14 mouse cellular contexts compared by ENCODE assay signal in genomic region chr4:100223532-100223931, GRCm38 (mm10).
DNase-seq lines count a peak whose midpoint lies in the region; ATAC-seq and TF ChIP-seq lines count a peak whose summit lies in the region.
"Had no signal": no experiment of that assay in that cellular context is flagged by ENCODE, and none has a peak within 500 bp of the region (broad histone marks: within the 10 kb centered on the region; RNA-seq: fewer than 3 reads in every experiment).

No protein-coding gene starts in this region.

- 0 out of 2 replicates have a peak overlapping the region, but pooled peaks have one; percentile 42 for H3K27ac ChIP-seq in heart, embryonic 15.5 days
- no peak overlapping the region for H3K27ac ChIP-seq in heart, embryonic 12.5 days (ENCODE audit: poor library complexity, severe bottlenecking)
- no peak overlapping the region for H3K27ac ChIP-seq in neural tube, embryonic 15.5 days (replicated peaks)
- H3K27ac ChIP-seq in lung, postnatal 0 days (ENCODE audit: low read length) = peak overlapping the region; percentile 52
- H3K27ac ChIP-seq: hindbrain, embryonic 14.5 days; limb, embryonic 15.5 days had no signal

- WGBS in heart, embryonic 15.5 days = 59% methylated on average over 1 of the region's 1 CpGs
- WGBS in heart, embryonic 12.5 days = 46% methylated on average over 1 of the region's 1 CpGs
- WGBS in neural tube, embryonic 15.5 days = 32% methylated on average over 1 of the region's 1 CpGs
- WGBS in lung, postnatal 0 days = 27% methylated on average over 1 of the region's 1 CpGs

- TF ChIP-seq CTCF in lung, postnatal 0 days (IDR thresholded peaks at IDR 0.05) = no peak

- H3K4me1 ChIP-seq in heart, embryonic 15.5 days (replicated peaks) = peaks cover 56% of the 10 kb centered on the region
- peaks cover 51% of the 10 kb centered on the region for H3K4me1 ChIP-seq in heart, embryonic 12.5 days (replicated peaks)
- H3K4me1 ChIP-seq in neural tube, embryonic 15.5 days = no peaks in the 10 kb centered on the region
- peaks cover 23% of the 10 kb centered on the region; the same call in 1 of the 2 replicates for H3K4me1 ChIP-seq in lung, postnatal 0 days (ENCODE audit: insufficient read depth, low read depth, low read length)
- H3K4me1 ChIP-seq: megakaryocyte, embryonic 14.5 days had no signal

- no peak for ATAC-seq in heart, embryonic 15.5 days (replicated peaks; ENCODE audit: insufficient number of reproducible peaks, insufficient read depth, low FRiP score, low read depth)
- no peak for ATAC-seq in heart, embryonic 12.5 days (ENCODE audit: insufficient number of reproducible peaks, low FRiP score)
- no peak for ATAC-seq in neural tube, embryonic 15.5 days (ENCODE audit: low FRiP score)
- ATAC-seq in lung, postnatal 0 days = peak; percentile 73

- no peaks in the 10 kb centered on the region for H3K9me3 ChIP-seq in heart, embryonic 15.5 days (replicated peaks)
- H3K9me3 ChIP-seq in heart, embryonic 12.5 days (replicated peaks) = no peaks in the 10 kb centered on the region
- H3K9me3 ChIP-seq in neural tube, embryonic 15.5 days (replicated peaks) = no peaks in the 10 kb centered on the region
- H3K9me3 ChIP-seq in lung, postnatal 0 days (ENCODE audit: low read length) = no peaks in the 10 kb centered on the region
- H3K9me3 ChIP-seq: limb, embryonic 15.5 days; megakaryocyte, embryonic 14.5 days had no signal

- no peaks in the 10 kb centered on the region for H3K27me3 ChIP-seq in heart, embryonic 15.5 days
- H3K27me3 ChIP-seq in heart, embryonic 12.5 days (replicated peaks) = no peaks in the 10 kb centered on the region
- H3K27me3 ChIP-seq in neural tube, embryonic 15.5 days (replicated peaks) = no peaks in the 10 kb centered on the region
- no peaks in the 10 kb centered on the region for H3K27me3 ChIP-seq in lung, postnatal 0 days (replicated peaks; ENCODE audit: insufficient read depth, low read length)
- H3K27me3 ChIP-seq: megakaryocyte, embryonic 14.5 days had no signal

- no peaks in the 10 kb centered on the region for H3K36me3 ChIP-seq in heart, embryonic 15.5 days
- no peaks in the 10 kb centered on the region for H3K36me3 ChIP-seq in heart, embryonic 12.5 days
- H3K36me3 ChIP-seq in neural tube, embryonic 15.5 days = no peaks in the 10 kb centered on the region
- no peaks in the 10 kb centered on the region for H3K36me3 ChIP-seq in lung, postnatal 0 days (ENCODE audit: insufficient read depth, low read length)
- H3K36me3 ChIP-seq: limb, embryonic 15.5 days had no signal

- DNase-seq in neural tube, embryonic 10.5 days (ENCODE audit: extremely low spot score, low spot score) = peak; percentile 49
- DNase-seq in lung, postnatal 0 days (ENCODE audit: low spot score) = no peak
- DNase-seq in right cerebral cortex, postnatal 14 days = no peak
- no peak for DNase-seq in ovary, postnatal 36 days (ENCODE audit: low spot score)
- DNase-seq in thymus, postnatal 0 days (ENCODE audit: low spot score) = no peak
- DNase-seq: cerebellum, postnatal 25 days; gastrocnemius, postnatal 36 days; retina, postnatal 1 day had no signal

- H3K4me3 ChIP-seq in heart, embryonic 15.5 days = no peak overlapping the region
- no peak overlapping the region for H3K4me3 ChIP-seq in heart, embryonic 12.5 days
- no peak overlapping the region for H3K4me3 ChIP-seq in neural tube, embryonic 15.5 days (replicated peaks)
- no peak overlapping the region for H3K4me3 ChIP-seq in lung, postnatal 0 days (ENCODE audit: low read depth, low read length)
- H3K4me3 ChIP-seq: limb, embryonic 15.5 days; megakaryocyte, embryonic 14.5 days had no signal

- TF ChIP-seq EP300 in lung, postnatal 0 days (IDR thresholded peaks at IDR 0.05) = peak; percentile 89

- no peak overlapping the region for H3K4me2 ChIP-seq in heart, embryonic 15.5 days
- no peak overlapping the region for H3K4me2 ChIP-seq in heart, embryonic 12.5 days
- H3K4me2 ChIP-seq in neural tube, embryonic 15.5 days = no peak overlapping the region
- H3K4me2 ChIP-seq in lung, postnatal 0 days (replicated peaks; ENCODE audit: low read depth, low read length) = no peak overlapping the region
- H3K4me2 ChIP-seq: hindbrain, embryonic 14.5 days; limb, embryonic 15.5 days had no signal

- no peak overlapping the region for H3K9ac ChIP-seq in heart, embryonic 15.5 days
- no peak overlapping the region for H3K9ac ChIP-seq in heart, embryonic 12.5 days
- no peak overlapping the region for H3K9ac ChIP-seq in neural tube, embryonic 15.5 days (replicated peaks)
- no peak overlapping the region for H3K9ac ChIP-seq in lung, postnatal 0 days (replicated peaks; ENCODE audit: low read depth)
- H3K9ac ChIP-seq: hindbrain, embryonic 14.5 days; limb, embryonic 15.5 days had no signal

Comparison
In these comparisons a context has a peak if more than half of its experiments do, and no peak if none do; other contexts are left out.
1. H3K27ac ChIP-seq: peak in heart, embryonic 15.5 days (single experiment) and lung, postnatal 0 days (single experiment); none in heart, embryonic 12.5 days (single experiment) and neural tube, embryonic 15.5 days (single experiment).